Mouse (Mus musculus) urinary bladder, postnatal 25 days (tissue): Measurements from ENCODE around the gene Fam111a.

ENCODE experiments used
- DNase-seq: peaks from one replicate; pipeline ENCODE4 v3.0.0; 2022; ENCODE audit warnings: low spot score

Fam111a gene

DNA sequence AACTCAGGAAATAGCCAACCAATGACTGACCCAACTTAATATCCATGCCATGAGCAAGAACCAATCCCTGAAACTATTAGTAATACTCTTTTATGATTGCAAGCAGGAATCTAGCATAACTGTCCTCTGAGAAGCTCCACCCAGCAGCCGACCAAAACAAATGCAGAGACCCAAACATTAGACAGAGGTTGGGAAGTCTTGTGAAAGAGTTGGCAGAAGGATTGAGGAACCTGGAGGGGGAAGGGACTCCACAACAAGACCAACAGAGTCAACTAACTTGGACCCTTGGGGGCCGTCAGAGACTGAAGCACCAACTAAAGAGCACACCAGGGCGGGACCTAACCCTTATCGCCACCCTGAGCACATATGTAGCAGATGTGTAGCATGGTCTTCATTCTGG lies 12.7 kb downstream of the Fam111a start:
- no peak for DNase-seq

DNA sequence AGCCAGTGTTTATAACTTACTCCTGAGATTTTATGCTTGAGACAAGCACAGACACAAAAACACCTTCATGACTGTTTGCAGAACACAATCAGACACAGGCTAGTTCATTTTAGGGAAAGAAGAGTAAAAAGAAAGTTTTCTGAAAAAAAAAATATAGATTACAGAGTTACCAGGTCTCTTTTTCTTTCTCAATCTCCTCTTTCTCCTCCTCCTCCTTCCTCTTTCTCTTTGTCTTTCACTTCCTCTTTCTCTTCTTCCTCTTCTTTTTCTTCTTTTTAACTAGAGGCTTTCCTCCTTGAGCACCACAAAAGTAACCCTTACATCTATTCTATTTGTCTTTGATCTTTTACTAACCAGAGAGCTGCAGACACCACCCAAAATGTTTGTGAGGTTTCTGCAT lies 18.7 kb downstream of the Fam111a start:
- DNase-seq: no peak

DNA sequence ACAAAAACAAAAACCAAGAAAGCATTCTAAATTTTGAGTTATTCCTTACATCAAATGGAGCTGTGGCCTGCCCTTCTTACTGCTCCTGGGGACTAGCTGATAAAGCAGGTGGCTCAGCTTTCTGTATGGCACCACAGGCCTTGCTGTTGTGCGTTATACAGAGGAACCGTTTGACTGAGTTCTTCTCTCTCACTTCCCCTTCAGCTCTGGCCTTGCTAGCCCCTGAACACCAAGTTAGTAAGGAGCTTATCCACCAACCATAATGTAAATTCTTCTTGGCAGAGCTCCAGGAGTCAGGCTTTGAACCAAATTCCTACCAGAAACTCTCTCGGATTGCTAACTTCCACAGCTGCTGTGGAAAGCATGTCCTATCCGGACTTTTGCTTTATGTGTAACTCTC lies 21.5 kb downstream of the Fam111a start:
- no peak for DNase-seq

- DNase-seq: no peak
These were observed 25.3 kb downstream of the Fam111a start for GRCm38 (mm10) chr19:12570866-12571265.

DNA sequence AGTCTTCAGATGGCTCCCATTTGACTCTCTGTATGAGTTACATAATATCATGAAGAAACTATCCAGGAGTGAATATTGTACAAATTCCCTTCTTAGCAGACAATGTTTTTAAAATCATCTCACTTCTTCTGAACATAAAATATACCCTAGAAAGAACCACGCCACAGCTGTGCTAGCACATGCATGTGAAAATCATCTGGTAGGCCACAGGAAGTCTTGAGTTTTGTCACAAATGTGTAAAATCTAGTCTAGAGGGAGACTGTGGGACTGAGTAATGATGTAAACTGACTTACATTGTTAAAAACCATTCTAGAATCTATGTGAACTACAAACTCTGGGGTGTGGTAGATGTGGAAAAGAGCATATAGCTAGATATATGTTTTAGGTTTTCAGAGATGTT lies 26.1 kb downstream of the Fam111a start:
- no peak for DNase-seq

DNA sequence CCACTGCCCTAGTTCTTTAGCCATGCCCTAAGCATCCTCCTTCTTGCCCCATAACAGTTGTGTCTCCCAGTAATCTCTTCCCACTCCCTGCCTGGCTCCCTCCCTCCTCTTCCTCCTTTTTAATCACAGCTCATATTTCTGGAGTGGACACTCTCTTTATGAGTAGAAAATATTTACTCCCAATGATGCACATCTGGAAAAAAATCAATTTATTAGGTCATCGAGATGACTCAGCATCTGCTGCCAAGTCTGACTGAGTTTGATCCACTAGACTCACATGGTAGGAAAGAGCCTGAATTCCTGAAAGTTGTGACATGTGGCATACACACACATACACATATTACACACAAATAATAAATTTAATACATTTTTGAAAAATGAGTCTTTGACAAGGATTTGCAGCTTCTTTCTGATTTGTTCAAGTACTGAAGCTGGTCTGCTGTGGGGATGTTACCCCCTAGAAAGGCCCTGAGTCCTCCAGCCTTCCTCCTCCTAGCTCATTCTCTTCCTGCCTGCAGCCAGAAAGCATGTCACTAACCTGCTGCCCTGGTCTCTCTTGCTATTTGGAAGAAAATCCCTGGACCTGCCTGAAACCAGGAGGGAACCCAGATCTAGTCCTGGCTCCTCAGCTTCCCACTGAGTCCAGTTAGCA lies 27.2 kb downstream of the Fam111a start:
- no peak for DNase-seq

DNA sequence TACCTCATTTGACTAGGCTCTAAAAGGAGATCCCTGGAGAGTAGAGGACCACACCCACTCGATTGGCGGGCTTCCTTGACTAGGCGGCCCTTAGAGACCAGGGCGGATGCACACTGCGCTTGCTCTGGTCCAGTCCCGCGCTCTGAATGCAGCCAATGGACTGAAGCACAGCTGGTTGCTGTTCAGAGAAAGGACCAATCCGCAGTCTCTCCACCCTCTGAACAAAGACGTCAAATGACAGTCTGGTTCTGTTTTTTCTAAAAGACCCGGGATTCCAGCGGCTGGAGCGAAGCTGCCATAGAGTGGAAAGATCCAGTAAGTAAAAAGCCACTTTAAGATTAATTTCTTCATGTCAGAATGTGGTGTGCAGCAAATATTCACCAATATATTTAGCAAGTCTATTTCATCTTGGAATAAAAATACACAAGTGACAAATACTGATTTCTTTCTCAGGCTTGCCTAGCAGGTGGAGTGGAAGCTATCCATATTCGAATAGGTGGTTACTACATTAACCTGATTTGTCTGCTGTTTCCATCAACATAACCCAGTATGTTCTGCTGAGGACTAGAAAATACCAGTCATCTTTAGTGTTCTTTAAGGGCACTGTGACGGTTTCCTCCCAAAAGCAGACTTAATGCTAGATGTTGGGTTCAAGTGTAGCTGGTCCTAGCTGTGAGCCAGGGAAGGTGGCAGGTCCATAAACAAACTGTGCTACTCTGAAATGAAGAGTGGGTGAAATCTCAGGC lies 27.9 kb downstream of the Fam111a start:
- peak; percentile 75 for DNase-seq

DNA sequence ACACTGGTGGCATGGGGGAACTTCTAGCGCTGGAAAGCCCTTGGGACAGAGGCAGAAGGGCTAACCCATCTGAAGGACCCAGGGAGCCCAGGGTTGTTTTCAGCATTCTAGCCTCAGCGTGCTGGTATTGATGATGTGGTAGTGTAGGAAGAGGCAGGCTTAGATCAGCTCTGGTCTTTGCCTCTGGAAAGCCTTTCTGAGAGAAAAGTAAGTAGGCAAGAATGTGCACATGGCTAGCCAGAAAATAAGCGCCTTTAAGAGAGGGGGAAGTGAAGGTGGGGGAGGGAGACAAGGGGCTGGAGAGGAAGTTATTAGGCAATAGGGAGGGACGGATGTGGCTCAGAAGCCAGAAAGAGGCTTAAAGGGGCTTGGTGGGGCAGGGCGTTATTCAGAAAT lies 28.5 kb downstream of the Fam111a start:
- DNase-seq: no peak

- peak; percentile 19 for DNase-seq
These were observed 29.6 kb downstream of the Fam111a start for GRCm38 (mm10) chr19:12575107-12575506.

GRCm38 (mm10) chr19:12575514-12575913 lies 30.0 kb downstream of the Fam111a start:
- DNase-seq: no peak

GRCm38 (mm10) chr19:12576639-12577038 lies 31.1 kb downstream of the Fam111a start:
- DNase-seq: no peak

DNA sequence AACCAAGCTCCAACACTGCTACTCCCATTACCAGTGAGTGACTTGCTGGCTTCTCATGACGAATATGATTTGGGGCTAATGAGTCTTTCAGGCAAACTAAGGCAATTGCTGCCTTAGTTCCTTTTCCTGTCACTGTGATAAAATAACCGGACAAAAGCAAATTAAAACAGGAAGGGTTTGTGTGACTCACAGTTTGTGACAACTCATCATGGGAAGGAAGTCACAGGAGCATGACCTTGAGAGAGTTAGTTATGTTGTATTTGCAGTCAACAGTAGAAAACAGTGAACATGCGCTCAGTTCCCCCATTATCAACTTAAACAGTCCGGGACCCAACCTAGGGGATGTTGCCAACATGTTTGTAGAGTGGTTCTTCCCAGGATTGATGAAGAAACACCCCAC lies 39.8 kb downstream of the Fam111a start:
- DNase-seq: no peak

DNA sequence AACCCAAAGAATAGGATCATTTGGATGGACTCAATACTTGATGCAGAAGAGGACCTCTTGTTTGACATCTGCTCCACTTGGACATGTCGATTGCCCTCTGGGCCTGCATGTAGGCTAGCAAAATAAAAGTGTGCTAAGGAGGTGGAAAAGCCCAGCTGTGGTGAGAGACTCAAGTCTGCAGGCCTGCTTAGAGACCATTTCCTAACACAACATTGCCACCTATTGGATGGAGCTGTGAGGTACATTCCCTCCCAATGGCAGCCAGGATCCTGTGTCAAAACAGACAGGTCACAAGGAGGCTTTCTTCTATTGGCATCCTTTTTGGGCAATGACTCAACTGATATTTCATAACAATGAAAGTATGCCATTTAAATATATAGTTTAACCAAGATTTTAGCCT lies 46.4 kb downstream of the Fam111a start:
- peak; percentile 42 for DNase-seq

GRCm38 (mm10) chr19:12595135-12595529 lies 49.6 kb downstream of the Fam111a start:
- DNase-seq: no peak

- peak; percentile 45 for DNase-seq
These were observed 50.2 kb downstream of the Fam111a start for GRCm38 (mm10) chr19:12595530-12596289.

- DNase-seq: no peak
These were observed 50.9 kb downstream of the Fam111a start for GRCm38 (mm10) chr19:12596290-12597072.

DNA sequence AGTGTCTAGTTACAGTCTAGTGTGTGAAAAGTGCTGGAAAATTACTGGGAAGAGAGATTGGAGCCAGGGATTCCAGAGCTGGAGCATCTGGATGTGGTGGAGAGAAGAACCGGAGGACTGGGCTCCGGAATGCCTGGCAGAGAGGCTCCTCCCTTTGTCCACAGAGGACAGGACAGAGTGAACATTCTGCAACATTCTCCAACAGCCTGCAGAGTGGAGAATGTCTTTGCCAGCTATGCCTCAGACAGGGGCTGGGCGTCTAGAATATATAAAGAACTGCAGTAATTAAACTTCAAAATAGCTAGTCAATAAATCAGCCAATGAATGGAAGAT lies 51.5 kb downstream of the Fam111a start:
- no peak for DNase-seq

DNA sequence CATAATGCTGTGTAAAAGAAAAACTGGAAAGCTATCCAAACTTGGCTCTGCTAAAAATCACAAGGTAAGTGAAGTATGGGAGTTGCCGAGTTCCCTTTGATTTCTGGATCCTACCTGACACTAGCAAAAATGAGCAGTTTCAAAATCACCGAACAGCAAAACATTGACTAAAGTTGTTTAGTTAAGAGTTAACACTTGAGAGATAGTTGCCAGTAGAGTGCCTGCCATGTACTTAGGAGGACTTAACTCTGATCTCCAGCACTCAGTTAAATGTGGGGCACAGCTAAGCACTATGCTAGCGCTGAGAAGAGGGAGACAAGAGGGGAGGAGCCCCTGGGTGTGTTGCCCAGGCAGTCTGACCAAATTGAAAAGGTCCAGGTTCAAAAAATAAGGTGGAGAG lies 53.1 kb downstream of the Fam111a start:
- no peak for DNase-seq

- no peak for DNase-seq
These were observed 54.1 kb downstream of the Fam111a start, which contains the start of gene Gm4952 for GRCm38 (mm10) chr19:12599674-12600073. TSS of gene Gm4952 (plus strand) at chr19:12599974.

DNA sequence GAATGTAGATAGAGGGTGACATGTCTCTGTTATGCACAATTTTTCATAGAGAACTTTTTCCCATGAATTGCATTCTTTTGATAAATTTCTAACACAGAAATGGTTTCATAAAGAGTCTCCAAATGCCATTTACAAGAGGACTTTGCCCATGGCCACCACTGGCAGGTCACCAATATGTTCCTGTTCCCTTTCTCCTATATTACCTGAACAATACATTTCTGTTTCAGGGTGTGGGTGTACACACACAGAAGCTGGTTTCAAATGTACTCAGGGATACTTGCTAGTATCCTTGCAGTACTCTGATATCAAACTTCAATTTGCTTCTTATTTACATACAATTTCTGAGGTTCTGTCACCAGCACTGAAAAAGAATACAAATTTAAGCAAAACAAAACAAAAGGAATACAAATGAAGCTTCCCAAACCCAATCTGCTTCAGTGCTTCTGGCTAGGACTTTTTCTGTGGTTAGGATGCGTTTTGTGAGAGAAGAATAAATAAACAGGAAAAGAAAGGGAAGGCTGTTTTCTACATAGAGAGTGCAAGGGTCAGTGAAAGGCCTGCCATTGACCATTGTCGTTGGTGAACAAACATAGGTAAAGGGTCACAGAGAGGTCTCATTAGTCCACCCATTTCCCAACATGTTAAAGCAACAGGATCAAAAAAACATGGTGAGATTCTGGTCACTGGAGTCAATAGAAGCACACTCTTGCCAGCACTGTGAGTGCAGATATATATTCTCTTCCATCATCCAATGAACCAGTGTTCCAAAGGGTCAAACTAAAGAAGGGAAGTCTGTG lies 55.3 kb downstream of the Fam111a start:
- no peak for DNase-seq

- no peak for DNase-seq
These were observed 62.8 kb downstream of the Fam111a start for GRCm38 (mm10) chr19:12608336-12608735.

DNA sequence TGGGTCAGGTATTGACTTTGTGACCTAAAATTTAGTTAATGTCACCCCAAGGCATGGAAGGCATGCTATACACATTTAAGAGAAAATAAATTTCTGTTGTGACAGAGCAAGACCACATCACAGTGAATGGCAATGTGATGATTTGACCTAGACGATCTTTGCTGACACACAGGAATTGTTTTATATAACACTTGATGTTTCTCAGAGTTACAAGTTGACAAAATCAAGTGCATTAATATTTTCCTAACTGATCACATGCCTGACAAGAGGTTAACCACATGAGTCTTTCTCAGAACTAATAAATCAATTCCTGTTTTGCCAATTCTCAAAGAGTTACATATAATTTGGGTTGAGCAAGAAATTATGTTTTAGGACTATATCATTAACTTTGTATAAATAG lies 68.1 kb downstream of the Fam111a start:
- DNase-seq: no peak
